Mouse (Mus musculus) thymus, adult 2 months (tissue): Measurements from ENCODE around the gene Gm17535. TPM values are rescaled to one million over a fixed set of nuclear protein-coding genes. Genes with fewer than 3 reads are reported as not detected.

Source experiments
- polyA plus RNA-seq: library from polyadenylated mRNA; depleted of rRNA; stranded (reverse); fragments of >200 nt; gene quantifications from 2 replicates; pipeline ENCODE4 v1.2.3, GENCODE M21; 2012; rRNA removed

Gm17535 gene
- polyA plus RNA-seq, 1 experiment: not detected

Other genes with a start within 250 kb of the Gm17535 start
- not detected in 2 replicates for gene Gm10722, start 33.7 kb upstream of the Gm17535 start, polyA plus RNA-seq
- not detected in 2 replicates for gene Gm11168, start 31.3 kb upstream of the Gm17535 start, polyA plus RNA-seq
- not detected in 2 replicates for gene Gm10721, start 21.5 kb upstream of the Gm17535 start, polyA plus RNA-seq
- not detected in 2 replicates for gene Gm10720, start 18.9 kb upstream of the Gm17535 start, polyA plus RNA-seq
- gene Gm10719, start 17.2 kb upstream of the Gm17535 start, polyA plus RNA-seq: not detected in 2 replicates
- 0.18 TPM in 1 of 2 replicates, not detected in the other for gene Gm10718, start 11.1 kb upstream of the Gm17535 start, polyA plus RNA-seq
- gene Gm10717, start 9.2 kb upstream of the Gm17535 start, polyA plus RNA-seq: not detected in 2 replicates
- gene Gm10715, start 2.3 kb downstream of the Gm17535 start, polyA plus RNA-seq: not detected in 2 replicates